Mouse (Mus musculus) urinary bladder, postnatal 14 days (tissue): ENCODE measurements around the gene Rerg.
A peak's percentile ranks its signal among the peaks of the same experiment; 100 is the strongest.

Source experiments
- DNase-seq: peaks from one replicate; pipeline ENCODE4 v3.0.0; 2021; ENCODE audit warnings: low spot score

Gene Rerg

GRCm38 (mm10) chr6:137170226-137170625, at the start of gene Rerg:
TSS of gene Rerg (minus strand) at chr6:137170497.
- no peak for DNase-seq

- no peak for DNase-seq
These were observed 47.7 kb upstream of the Rerg start for GRCm38 (mm10) chr6:137217841-137218463.

GRCm38 (mm10) chr6:137211441-137211840, 41.1 kb upstream of the Rerg start:
- DNase-seq = no peak

- no peak for DNase-seq
These were observed 40.7 kb upstream of the Rerg start for GRCm38 (mm10) chr6:137210991-137211390.

GRCm38 (mm10) chr6:137209992-137210391, 39.7 kb upstream of the Rerg start:
- DNase-seq = peak; percentile 25

- no peak for DNase-seq
These were observed 36.8 kb upstream of the Rerg start for GRCm38 (mm10) chr6:137207126-137207525.

- DNase-seq = no peak
These were observed 35.5 kb upstream of the Rerg start for GRCm38 (mm10) chr6:137205662-137206400.

GRCm38 (mm10) chr6:137202661-137203060, 32.4 kb upstream of the Rerg start:
- DNase-seq = no peak

GRCm38 (mm10) chr6:137201578-137201977, 31.3 kb upstream of the Rerg start:
- no peak for DNase-seq

GRCm38 (mm10) chr6:137201166-137201565, 30.9 kb upstream of the Rerg start:
- no peak for DNase-seq

- peak; percentile 9 for DNase-seq
These were observed 21.8 kb upstream of the Rerg start for GRCm38 (mm10) chr6:137192063-137192462.

GRCm38 (mm10) chr6:137191026-137191425, 20.7 kb upstream of the Rerg start:
- DNase-seq = no peak

- no peak for DNase-seq
These were observed 20.3 kb upstream of the Rerg start for GRCm38 (mm10) chr6:137190577-137190976.

- DNase-seq = no peak
These were observed 18.2 kb upstream of the Rerg start for GRCm38 (mm10) chr6:137188375-137188926.

- no peak for DNase-seq
These were observed 17.1 kb upstream of the Rerg start for GRCm38 (mm10) chr6:137187426-137187825.

- DNase-seq = no peak
These were observed 10.3 kb upstream of the Rerg start for GRCm38 (mm10) chr6:137180636-137181035.

- DNase-seq = no peak
These were observed 9.8 kb upstream of the Rerg start for GRCm38 (mm10) chr6:137180115-137180514.

- no peak for DNase-seq
These were observed 8.7 kb upstream of the Rerg start for GRCm38 (mm10) chr6:137179026-137179425.

GRCm38 (mm10) chr6:137170646-137171045, 349 bp upstream of the Rerg start:
- no peak for DNase-seq

GRCm38 (mm10) chr6:137169171-137169968, 927 bp downstream of the Rerg start:
- DNase-seq = peak; percentile 93

- no peak for DNase-seq
These were observed 3.5 kb downstream of the Rerg start for GRCm38 (mm10) chr6:137166843-137167242.

GRCm38 (mm10) chr6:137163571-137163970, 6.7 kb downstream of the Rerg start:
- DNase-seq = no peak

- no peak for DNase-seq
These were observed 7.2 kb downstream of the Rerg start for GRCm38 (mm10) chr6:137163061-137163460.
